Mouse (Mus musculus): ENCODE data around the gene Gucy2c. TPM values are rescaled to one million over a fixed set of nuclear protein-coding genes. Genes with fewer than 3 reads are reported as not detected.

The Gucy2c gene
- polyA plus RNA-seq, 1 experiment from 2014 or later: 0.08 TPM

DNA sequence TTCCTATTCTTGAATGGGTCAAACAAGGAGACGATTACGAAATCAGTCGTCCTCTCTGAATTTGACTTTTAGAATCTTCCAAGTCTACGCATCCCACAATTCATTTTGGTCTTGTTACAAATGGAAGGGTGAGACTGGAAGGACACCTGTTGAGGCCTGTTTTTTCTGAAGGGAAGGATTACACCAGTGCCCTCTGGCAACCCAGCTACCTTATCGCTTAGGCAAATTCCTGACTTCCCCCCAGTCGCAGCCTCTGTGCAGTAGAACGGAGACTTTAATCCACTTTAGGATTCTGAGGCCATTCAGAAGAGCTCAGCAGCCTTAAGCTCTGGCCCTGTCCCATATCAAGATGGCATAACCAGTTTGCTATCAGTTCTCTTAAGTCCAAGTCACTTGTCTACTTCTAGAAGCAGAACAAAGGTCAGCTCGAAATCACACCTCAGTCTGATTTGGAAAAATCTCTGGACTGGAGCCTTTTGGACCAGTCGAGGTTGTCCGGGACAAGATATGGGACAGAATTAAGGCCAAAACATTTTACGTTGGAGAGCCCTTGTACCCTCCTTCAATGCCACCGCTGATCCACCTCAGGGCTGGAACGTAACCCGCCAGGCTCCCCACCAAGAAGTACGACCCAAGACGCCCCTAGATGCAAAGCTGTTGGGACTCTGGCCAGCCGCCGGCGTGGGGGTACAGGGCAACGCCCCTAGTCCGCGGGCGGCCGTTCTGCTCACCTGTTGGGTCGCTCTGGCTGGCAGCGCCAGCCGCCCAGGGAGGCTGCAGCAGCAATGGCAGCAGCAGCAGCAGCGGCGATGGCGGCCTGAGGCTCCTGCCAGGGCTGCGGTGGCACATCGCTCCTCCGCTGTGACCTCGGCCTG lies 120.5 kb downstream of the Gucy2c start:
- peak overlapping the region; percentile 65 for H3K27ac ChIP-seq (replicated peaks)
- H3K27me3 ChIP-seq: peaks cover 23% of the 10 kb centered on the region
- no peaks in the 10 kb centered on the region for H3K36me3 ChIP-seq
- H3K9ac ChIP-seq: 0 out of 2 replicates have a peak overlapping the region, but pooled peaks have one; percentile 9
- no peak for ATAC-seq (ENCODE audit: insufficient number of reproducible peaks, low FRiP score, low TSS enrichment, low read depth)
- H3K4me1 ChIP-seq: peaks cover 13% of the 10 kb centered on the region
- H3K4me3 ChIP-seq (replicated peaks): peak overlapping the region; percentile 40
- no peaks in the 10 kb centered on the region for H3K9me3 ChIP-seq (replicated peaks)
- 14% methylated on average over 34 of the region's 34 CpGs for WGBS
- H3K4me2 ChIP-seq (replicated peaks): peak overlapping the region; percentile 71

- peaks cover 13% of the 10 kb centered on the region for H3K4me1 ChIP-seq
- H3K9me3 ChIP-seq (replicated peaks): no peaks in the 10 kb centered on the region
- H3K36me3 ChIP-seq: no peaks in the 10 kb centered on the region
- no peak for ATAC-seq (ENCODE audit: insufficient number of reproducible peaks, low FRiP score, low TSS enrichment, low read depth)
- no peak overlapping the region for H3K27ac ChIP-seq (replicated peaks)
- H3K4me3 ChIP-seq (replicated peaks): no peak overlapping the region
- no peak overlapping the region for H3K4me2 ChIP-seq (replicated peaks)
- H3K27me3 ChIP-seq: peaks cover 23% of the 10 kb centered on the region
- H3K9ac ChIP-seq: no peak overlapping the region
- 87% methylated on average over 9 of the region's 9 CpGs for WGBS
Observed at GRCm38 (mm10) chr6:136659226-136659625, 122.3 kb downstream of the Gucy2c start.

DNA sequence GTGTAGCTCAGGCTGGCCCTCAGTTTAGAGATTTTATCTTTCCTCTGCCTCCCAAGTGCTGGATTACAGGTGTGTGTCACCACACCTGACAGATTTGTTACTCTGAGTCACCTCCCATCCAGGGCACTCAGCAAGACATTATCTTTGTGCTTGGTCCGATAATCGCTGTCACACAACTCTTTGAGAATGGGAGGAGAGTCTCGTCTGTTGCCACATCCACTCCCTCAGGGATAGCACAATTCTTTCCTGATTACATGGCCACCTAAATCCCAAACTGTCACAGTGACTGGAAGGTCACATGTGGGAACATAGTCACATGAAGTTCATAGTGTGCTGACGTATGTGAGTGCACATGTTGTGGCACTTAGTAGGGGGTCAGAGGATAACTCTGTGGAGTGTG lies 123.3 kb downstream of the Gucy2c start:
- Histone ChIP-seq H3K9ac (no peak overlapping the region), H3K27me3 (peaks cover 23% of the 10 kb centered on the region), H3K27ac (replicated peaks) (no peak overlapping the region), H3K4me2 (replicated peaks) (no peak overlapping the region), H3K4me1 (peaks cover 13% of the 10 kb centered on the region), H3K36me3 (no peaks in the 10 kb centered on the region), H3K9me3 (replicated peaks) (no peaks in the 10 kb centered on the region), H3K4me3 (replicated peaks) (no peak overlapping the region)
- no peak for ATAC-seq (ENCODE audit: insufficient number of reproducible peaks, low FRiP score, low TSS enrichment, low read depth)
- WGBS: 72% methylated on average over 4 of the region's 4 CpGs

GRCm38 (mm10) chr6:136655786-136656185 lies 125.8 kb downstream of the Gucy2c start:
- Histone ChIP-seq H3K4me2 (replicated peaks) (0 out of 2 replicates have a peak overlapping the region, but pooled peaks have one; percentile 19), H3K9me3 (replicated peaks) (no peaks in the 10 kb centered on the region), H3K4me1 (no peaks in the 10 kb centered on the region), H3K27me3 (0 out of 2 replicates have a peak, but pooled peaks cover 5% of the 10 kb centered on the region), H3K4me3 (replicated peaks) (no peak overlapping the region), H3K36me3 (no peaks in the 10 kb centered on the region), H3K27ac (replicated peaks) (no peak overlapping the region), H3K9ac (no peak overlapping the region)
- WGBS: 72% methylated on average over 11 of the region's 11 CpGs
- ATAC-seq (ENCODE audit: insufficient number of reproducible peaks, low FRiP score, low TSS enrichment, low read depth): no peak

GRCm38 (mm10) chr6:136654470-136654869 lies 127.1 kb downstream of the Gucy2c start:
- H3K27me3 ChIP-seq: no peaks in the 10 kb centered on the region
- no peaks in the 10 kb centered on the region for H3K9me3 ChIP-seq (replicated peaks)
- H3K9ac ChIP-seq: no peak overlapping the region
- no peaks in the 10 kb centered on the region for H3K36me3 ChIP-seq
- no peak overlapping the region for H3K4me3 ChIP-seq (replicated peaks)
- no peaks in the 10 kb centered on the region for H3K4me1 ChIP-seq
- no peak for ATAC-seq (ENCODE audit: insufficient number of reproducible peaks, low FRiP score, low TSS enrichment, low read depth)
- H3K4me2 ChIP-seq (replicated peaks): no peak overlapping the region
- H3K27ac ChIP-seq (replicated peaks): no peak overlapping the region
- WGBS: 90% methylated on average over 20 of the region's 20 CpGs

GRCm38 (mm10) chr6:136653331-136653730 lies 128.2 kb downstream of the Gucy2c start:
- Histone ChIP-seq H3K4me2 (replicated peaks) (no peak overlapping the region), H3K27me3 (no peaks in the 10 kb centered on the region)

DNA sequence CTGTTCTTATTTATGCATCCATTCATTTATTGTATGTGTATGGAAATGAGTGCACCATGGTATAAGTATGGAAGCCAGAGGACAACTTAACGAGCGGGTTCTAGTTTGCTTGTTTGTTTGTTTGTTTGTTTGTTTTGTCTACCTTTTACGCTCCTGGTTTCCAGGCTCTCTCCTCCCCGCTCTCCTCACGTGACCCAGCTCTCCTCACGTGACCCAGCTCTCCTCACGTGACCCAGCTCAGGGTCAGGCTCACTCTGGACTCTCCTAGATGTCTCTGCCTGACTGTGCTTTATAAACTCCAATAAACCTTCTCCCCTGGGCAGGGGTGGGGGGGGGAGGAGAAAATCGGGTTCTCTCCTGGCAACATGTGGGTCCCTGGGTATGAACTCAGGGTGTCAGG lies 130.9 kb downstream of the Gucy2c start:
- ATAC-seq (ENCODE audit: insufficient number of reproducible peaks, low FRiP score, low TSS enrichment, low read depth): no peak
- WGBS: 86% methylated on average over 8 of the region's 8 CpGs
- peaks cover 5% of the 10 kb centered on the region for H3K4me1 ChIP-seq
- no peaks in the 10 kb centered on the region for H3K27me3 ChIP-seq
- no peak overlapping the region for H3K4me2 ChIP-seq (replicated peaks)
- no peak overlapping the region for H3K9ac ChIP-seq
- H3K36me3 ChIP-seq: no peaks in the 10 kb centered on the region
- H3K9me3 ChIP-seq (replicated peaks): no peaks in the 10 kb centered on the region
- no peak overlapping the region for H3K4me3 ChIP-seq (replicated peaks)
- H3K27ac ChIP-seq (replicated peaks): no peak overlapping the region

More at GRCm38 (mm10) chr6:136653331-136653730, 128.2 kb downstream of the Gucy2c start:
- no peak for ATAC-seq (ENCODE audit: insufficient number of reproducible peaks, low FRiP score, low TSS enrichment, low read depth)
- Histone ChIP-seq H3K4me3 (replicated peaks) (no peak overlapping the region), H3K9me3 (replicated peaks) (no peaks in the 10 kb centered on the region), H3K4me1 (no peaks in the 10 kb centered on the region), H3K27ac (replicated peaks) (no peak overlapping the region), H3K36me3 (no peaks in the 10 kb centered on the region), H3K9ac (no peak overlapping the region)
- WGBS: 74% methylated on average over 5 of the region's 5 CpGs

- H3K27me3 ChIP-seq: no peaks in the 10 kb centered on the region
- no peak overlapping the region for H3K4me2 ChIP-seq (replicated peaks)
- H3K9me3 ChIP-seq (replicated peaks): no peaks in the 10 kb centered on the region
- H3K9ac ChIP-seq: no peak overlapping the region
- peaks cover 8% of the 10 kb centered on the region for H3K4me1 ChIP-seq
- ATAC-seq (ENCODE audit: insufficient number of reproducible peaks, low FRiP score, low TSS enrichment, low read depth): no peak
- H3K36me3 ChIP-seq: no peaks in the 10 kb centered on the region
- 65% methylated on average over 10 of the region's 10 CpGs for WGBS
- no peak overlapping the region for H3K4me3 ChIP-seq (replicated peaks)
- no peak overlapping the region for H3K27ac ChIP-seq (replicated peaks)
Observed at GRCm38 (mm10) chr6:136647455-136647861, 134.1 kb downstream of the Gucy2c start.

Small RNAs within 50 kb of the gene (microRNA-seq; reads per million reads assigned to microRNA genes)
- gene Gm44364 (ENCODE audit: borderline number of aligned reads): not detected

Other genes with a start within 250 kb of the Gucy2c start
- 30.3 and 31.6 TPM in 2 replicates for gene Plbd1, start 119.8 kb downstream of the Gucy2c start, polyA plus RNA-seq (2015; fragmentation: Nextera tagmentation; extraction: Ambion mirVana)
- 0.53 and 0.69 TPM in 2 replicates for gene Hist4h4, start 22.6 kb upstream of the Gucy2c start, polyA plus RNA-seq (2015; fragmentation: Nextera tagmentation; extraction: Ambion mirVana)
- 151 and 155 TPM in 2 replicates for gene H2afj, start 26.5 kb upstream of the Gucy2c start, polyA plus RNA-seq (2015; fragmentation: Nextera tagmentation; extraction: Ambion mirVana)
- 1.2 and 3.7 TPM in 2 replicates for gene BC049715, start 45.9 kb upstream of the Gucy2c start, polyA plus RNA-seq (2015; fragmentation: Nextera tagmentation; extraction: Ambion mirVana)
- 92.0 and 104 TPM in 2 replicates for gene Wbp11, start 46.5 kb upstream of the Gucy2c start, polyA plus RNA-seq (2015; fragmentation: Nextera tagmentation; extraction: Ambion mirVana)
- 2.1 and 2.5 TPM in 2 replicates for gene Smco3, start 53.7 kb upstream of the Gucy2c start, polyA plus RNA-seq (2015; fragmentation: Nextera tagmentation; extraction: Ambion mirVana)
- gene Art4, start 76.0 kb upstream of the Gucy2c start, polyA plus RNA-seq (2015; fragmentation: Nextera tagmentation; extraction: Ambion mirVana): 3.0 and 3.3 TPM in 2 replicates
- gene Mgp, start 94.1 kb upstream of the Gucy2c start, polyA plus RNA-seq (2015; fragmentation: Nextera tagmentation; extraction: Ambion mirVana): 211 and 283 TPM in 2 replicates
- 0.60 and 0.80 TPM in 2 replicates for gene Erp27, start 140.4 kb upstream of the Gucy2c start, polyA plus RNA-seq (2015; fragmentation: Nextera tagmentation; extraction: Ambion mirVana)
- gene Pde6h, start 142.1 kb upstream of the Gucy2c start, polyA plus RNA-seq (2015; fragmentation: Nextera tagmentation; extraction: Ambion mirVana): not detected in 2 replicates
- gene Arhgdib, start 160.1 kb upstream of the Gucy2c start, polyA plus RNA-seq (2015; fragmentation: Nextera tagmentation; extraction: Ambion mirVana): 140 and 145 TPM in 2 replicates

All from embryonic facial prominence, embryonic 15.5 days (tissue).